Mouse (Mus musculus) gastrocnemius, postnatal 36 days (tissue): ENCODE results near the gene Ano6. TPM values are rescaled to one million over a fixed set of nuclear protein-coding genes. Genes with fewer than 3 reads are reported as not detected.
A peak's percentile ranks its signal among the peaks of the same experiment; 100 is the strongest.

Experiments
- DNase-seq, 2 experiments: peaks; one replicate each; pipeline ENCODE4 v3.0.0; 2022
- intact Hi-C: fragments of 180-260 bp; cut with DNase I; formaldehyde crosslinking; loops from one replicate; pipeline ENCODE4 v1.15.1; 2025
- total RNA-seq, 2 experiments: library from RNA; stranded (reverse); gene quantifications; 2 replicates each; pipeline ENCODE4 v1.2.3; 2021

Gene Ano6
- total RNA-seq, 2 experiments from 2014 or later, result 36.1 to 37.1 TPM

DNA sequence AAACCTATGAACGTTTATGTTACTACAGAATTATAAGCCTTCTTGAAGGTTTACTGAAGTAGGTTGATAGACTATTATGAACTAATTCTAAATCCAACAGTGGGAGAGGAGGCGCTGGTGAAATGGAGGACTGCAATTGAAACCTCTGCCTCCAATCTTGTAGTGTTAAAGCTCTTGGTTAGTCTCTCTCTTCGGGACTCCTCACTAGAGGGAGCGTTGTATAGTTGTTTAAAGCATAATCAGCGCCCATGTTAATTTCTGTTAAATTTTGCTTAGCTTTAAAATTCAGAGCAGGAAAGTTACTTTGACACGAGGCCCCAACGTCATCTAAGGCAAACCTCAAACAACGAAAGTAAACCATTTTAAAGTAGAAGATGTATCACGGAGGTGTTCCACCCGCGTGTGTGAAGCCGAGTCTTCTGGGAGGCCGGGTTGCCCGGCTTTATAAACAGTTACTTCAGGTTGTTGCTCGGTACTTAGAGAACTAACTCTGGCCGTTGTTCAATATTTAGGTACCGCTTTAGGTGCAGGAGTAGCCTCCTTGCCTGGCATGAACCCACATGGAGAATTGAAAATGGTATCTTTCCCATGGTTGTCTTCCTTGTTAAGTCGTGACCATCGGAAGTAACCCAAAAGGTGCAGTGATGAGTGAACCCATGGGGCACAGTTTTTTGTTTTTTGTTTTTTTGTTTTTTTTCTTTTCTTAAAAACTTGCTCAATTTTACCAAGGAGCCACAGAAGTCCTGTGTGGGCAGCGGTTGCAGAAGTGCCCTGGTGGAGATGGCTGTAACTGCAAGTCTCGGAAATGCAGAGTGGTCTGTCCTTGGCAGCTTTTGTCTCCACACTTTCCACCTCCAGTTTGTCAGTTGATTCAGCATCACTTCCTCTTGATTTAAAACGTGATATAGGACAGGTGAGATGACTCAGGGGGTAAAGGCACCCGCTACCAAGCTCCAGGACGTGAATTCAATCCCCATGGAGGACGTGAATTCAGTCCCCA is 1.9 kb downstream of the Ano6 start:
- no peak for DNase-seq
- intact Hi-C loops, result loop anchor here (5.0 kb wide), 2 partner anchors 45 to 115 kb away; no protein-coding TSS in a partner anchor

DNA sequence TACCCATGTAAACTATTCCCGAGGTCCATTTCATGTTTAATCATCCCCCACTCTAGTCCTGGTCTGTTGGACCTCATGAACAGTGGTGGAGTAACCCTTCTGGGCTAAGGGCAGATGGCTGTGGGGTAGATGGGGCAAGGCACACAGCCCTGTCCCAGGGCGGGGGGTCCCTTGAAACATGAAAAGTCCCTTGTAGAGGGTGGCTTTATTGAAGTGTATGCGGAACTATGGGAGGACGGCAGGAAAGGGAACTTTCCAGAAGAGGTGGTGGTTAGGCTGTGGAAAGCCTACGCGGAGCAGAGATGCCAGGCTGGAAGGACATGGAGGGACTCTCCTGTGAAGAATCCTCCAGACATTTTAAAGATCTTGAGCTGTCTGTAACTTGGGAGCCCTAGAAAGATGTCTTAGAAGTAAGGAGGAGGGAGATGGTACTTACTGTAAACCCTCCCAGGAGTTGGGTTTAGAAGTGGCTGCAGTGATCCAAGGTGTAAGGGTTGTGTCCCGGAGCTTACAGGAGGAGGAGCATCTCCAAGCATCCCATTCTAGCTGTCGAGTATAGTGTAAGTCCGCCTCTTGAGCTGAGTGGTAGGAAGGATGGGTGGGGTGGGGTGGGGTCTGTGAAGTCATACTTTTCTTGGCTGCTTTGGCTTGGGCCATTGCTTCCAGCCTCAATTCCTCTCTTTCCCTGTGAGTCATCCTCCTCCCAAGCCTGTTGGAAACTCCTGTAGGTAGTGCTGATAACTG is 3.3 kb downstream of the Ano6 start:
- no peak for DNase-seq

DNA sequence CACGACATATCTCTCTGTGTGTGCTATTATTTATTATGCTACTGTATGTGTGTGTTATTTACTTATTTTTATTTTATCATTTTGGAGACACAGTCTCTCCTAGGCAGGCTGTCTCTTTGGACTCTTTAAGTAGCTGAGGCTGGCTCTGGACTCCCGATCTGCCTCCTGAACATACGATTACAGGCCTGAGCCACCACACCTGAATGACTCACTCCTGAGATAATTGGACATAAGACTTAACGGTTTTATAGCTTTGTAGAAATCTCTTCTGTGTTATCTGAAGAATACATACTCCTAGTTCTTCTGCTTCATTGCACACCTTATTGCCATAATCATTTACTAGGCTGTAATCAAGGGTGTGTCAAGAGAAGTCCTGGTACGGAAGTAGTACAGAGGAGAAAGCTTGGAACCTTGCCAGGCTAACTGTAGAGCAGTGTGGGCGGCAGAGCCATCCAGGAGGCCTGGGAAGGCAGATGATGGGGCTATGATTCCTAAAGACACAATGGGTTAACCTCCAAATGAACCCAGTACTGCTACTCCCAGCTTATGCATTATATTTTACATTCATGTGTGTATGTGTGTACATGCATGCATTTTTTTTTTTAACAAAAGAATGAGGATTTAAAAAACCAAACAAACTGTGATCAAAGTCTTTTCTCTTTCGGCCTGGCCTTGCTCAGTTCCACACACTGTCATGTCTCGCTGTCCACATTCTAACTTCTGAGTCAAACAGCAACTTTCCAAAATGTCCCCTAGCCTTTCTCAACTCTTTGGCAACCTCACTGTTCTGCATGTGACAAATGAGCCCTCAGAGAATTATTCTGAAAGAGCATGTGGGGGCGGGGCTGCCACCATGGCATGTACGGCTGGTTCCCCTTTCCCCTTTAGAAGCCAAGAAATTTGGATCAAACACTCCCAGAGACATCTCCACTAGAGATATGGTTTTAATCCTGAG is 4.2 kb downstream of the Ano6 start:
- no peak for DNase-seq
- intact Hi-C loops, result loop anchor here (5.0 kb wide), 2 partner anchors 42 to 112 kb away; no protein-coding TSS in a partner anchor

More for the DNA sequence above, 3.3 kb downstream of the Ano6 start:
- intact Hi-C loops, result loop anchor here (5.0 kb wide), 2 partner anchors 43 to 113 kb away; no protein-coding TSS in a partner anchor

DNA sequence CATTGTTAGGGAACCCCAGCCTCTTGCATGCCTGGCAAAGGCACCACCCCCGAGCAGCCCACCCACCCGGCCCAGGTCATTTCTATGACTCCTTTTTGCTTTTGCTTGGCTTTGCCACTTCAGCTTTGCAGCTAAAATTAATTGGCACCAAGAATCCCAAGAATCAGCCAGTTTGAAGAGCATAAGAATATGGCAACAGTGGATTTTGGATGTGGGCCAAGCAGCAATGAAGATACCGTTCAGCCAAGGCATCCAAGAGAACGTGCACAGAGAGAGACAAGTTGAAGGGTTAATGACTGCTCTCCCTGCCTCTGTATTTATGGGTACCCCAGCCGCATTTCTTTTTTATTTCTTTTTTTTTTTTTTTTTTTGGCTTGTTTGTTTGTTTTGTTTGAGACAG is 5.4 kb downstream of the Ano6 start:
- intact Hi-C loops, result no loop called here
- no peak for DNase-seq

DNA sequence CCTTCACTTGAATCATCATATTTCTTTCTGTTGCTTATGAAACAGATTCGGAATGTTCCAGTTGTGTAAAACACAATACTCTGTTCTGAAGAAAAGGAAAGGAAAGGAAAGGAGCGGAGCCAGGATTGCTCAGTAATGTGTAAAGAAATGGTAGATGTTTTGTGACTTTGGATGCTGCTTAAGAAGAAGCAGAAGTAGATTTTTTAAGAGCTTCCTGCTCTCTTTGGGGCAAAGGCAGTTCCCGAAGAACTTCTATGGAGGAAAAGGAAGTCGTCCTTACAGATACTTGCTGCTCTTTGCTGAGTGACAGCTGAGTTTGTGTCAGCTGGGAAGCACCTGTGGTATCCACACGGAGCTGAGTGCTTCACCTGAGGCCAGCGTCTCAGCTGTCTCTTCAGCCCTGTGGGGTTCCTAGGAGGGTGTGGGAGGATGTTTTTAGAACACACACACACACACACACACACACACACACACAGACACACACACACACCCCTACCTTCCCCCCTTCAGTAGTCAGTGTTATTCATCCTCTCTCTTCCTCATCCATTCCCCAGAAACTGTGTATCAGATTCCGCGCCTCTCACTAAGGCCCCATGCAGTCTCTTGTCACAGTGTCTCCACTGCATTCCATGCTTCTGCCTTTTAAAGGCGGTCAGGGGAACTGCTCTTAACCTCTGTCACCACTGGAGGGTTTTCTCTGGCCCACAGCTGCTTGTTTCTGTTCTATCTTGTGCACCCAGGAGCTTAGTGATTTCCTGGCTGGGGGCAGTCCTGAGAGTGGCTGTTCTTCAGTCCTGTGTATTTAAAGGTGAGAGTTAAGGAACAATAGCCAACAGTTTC is 6.7 kb downstream of the Ano6 start:
- DNase-seq, result no peak
- intact Hi-C loops, result no loop called here

DNA sequence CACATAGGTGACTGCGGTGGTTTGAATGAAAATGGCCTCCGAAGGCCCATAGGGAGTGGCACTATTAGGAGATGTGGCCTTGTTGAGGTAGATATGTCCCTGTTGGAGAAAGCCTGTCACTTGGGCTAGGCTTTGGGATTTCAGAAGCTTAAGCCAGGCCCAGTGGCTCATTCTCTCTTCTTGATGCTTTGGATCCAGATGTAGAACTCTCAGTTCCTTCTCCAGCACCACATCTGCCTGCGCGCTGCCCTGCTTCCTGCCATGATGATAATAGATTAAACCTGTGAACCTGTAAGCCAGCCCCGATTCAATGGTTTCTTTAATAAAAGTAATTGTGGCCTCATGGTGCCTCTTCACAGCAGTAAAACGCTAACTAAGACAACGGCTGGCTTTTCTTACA is 7.6 kb downstream of the Ano6 start:
- intact Hi-C loops, result no loop called here
- no peak for DNase-seq

DNA sequence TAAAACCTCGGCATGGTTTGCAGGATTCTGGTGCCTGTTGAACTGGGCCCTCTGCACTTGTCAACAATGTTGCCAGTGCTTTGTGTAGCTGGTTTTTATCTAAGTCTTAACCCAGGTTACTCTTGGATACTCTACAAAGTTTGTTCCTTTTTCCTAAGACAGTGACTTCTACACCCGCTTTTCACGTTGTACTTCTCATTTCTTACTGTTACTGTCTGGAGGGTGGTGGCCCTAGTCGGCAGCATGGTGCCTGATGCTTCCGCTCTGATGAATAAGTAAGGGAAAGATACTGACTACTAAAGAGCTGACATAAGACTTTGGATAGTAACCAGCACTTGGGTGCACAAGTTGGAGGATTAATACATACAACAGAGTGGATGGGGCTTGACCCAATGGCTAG is 9.0 kb downstream of the Ano6 start:
- no peak for DNase-seq
- intact Hi-C loops, result no loop called here

DNA sequence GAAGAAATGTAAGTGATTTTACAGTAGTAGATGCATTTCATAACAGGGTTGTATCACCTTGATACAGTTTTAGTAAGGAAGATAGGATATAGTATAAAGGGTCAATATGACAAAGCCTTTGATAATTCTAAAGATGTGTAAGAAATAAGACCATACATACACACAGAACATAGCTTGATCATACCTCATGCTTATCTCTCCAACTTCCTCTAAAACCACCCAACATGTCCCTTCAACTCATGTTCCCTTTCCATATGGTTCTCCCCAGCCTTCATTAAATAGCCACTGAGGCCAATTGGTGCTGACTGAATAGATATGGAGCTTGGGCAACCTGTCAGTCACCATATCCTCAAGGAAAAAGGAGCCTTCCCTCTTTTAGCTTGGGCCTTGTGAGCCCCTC is 9.4 kb downstream of the Ano6 start:
- no peak for DNase-seq
- intact Hi-C loops, result no loop called here

DNA sequence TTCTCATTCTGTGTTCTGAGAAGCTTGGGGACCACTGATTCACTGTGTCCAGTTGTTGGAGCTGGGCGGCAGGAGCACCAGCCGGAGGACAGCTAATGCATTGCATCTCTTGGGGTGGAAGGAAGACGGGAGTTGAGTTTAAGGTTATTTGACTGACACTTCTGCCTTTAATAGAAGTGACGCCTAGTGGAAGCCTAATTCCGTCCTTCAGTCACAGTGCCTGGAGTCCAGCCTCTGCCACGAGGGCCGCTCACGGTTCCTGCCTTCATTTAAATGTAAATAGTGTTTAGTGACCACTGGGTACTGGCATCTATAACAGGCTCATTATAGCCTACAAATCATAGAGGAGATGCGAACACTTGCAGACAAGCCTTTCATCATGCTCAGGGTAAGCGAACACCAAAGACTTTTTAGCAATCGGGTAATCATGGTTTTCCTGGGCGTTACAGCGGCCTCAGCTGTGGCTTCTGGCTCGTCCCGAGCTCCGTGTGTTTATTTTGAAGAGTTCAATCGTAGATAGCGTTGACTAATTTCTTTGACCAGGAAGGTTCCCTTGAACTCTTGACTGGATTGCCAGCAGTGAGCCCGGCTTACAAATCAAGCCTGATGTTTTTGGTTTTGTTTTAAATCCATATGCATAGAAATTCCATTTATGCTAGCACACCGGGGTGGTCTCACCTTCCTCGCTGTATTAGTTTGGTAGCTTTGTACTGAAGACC is 10.8 kb downstream of the Ano6 start:
- no peak for DNase-seq
- intact Hi-C loops, result no loop called here

DNA sequence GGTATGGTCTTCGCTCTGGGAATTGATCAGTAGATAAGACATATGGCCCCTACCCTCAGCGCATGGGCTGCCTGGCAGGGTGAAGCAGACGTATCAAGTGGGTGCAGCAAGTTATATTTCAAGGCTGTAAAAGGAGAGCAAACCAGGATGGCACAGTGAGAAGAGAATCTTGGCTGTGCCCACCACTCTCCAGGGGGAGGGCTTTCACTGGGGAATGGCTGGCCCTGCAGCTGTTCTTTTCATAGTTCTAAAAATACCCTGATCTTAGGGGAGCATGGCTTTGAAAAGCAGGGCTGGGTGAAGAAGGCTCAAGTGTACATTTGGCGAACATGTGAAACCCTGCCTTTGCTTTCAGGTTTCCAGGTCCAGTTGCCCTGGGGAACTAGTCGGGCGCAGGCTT is 11.5 kb downstream of the Ano6 start:
- peak in 1 of 2 experiments; percentile 28 for DNase-seq

DNA sequence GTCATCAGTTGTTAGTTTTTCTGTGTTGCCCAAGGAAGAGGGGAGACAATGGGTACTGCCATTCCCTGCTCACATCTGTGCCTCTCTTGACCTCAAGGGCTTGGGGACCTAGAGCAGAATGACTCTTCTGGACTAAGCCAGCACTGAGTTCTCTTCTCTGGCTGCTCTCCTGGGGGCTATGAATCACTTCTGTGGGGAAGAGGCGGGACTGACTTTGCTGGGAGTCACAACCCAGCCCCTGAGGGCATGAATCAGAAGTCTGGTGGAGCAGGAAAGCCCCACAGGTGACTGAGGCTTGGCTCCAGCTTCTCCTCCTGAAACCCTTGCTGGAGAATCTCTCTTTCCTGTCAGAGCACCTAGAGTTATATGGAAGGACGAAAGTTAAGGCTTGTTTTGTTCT is 12.1 kb downstream of the Ano6 start:
- intact Hi-C loops, result no loop called here
- DNase-seq, result peak; percentile 35 to 42

More for the DNA sequence above, 11.5 kb downstream of the Ano6 start:
- intact Hi-C loops, result no loop called here

DNA sequence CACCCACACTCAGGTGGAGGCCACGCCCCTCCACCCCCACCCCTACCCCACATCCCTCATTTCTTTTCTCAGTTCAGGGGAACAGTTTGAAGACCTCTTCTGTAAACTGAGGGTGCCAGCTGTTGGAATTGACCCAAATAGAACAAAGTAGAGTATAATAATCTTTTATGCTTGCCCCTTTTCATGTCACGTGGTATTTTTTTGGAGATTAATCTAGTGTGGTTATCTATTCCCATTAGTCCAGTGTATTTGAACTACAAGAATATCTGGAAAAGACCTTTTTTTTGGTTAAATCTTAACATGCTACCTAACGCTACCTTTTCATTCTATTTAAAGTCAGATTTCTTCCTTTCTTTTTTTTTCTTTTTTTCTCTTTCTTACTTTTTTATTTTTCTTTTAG is 12.8 kb downstream of the Ano6 start:
- no peak for DNase-seq
- intact Hi-C loops, result no loop called here

DNA sequence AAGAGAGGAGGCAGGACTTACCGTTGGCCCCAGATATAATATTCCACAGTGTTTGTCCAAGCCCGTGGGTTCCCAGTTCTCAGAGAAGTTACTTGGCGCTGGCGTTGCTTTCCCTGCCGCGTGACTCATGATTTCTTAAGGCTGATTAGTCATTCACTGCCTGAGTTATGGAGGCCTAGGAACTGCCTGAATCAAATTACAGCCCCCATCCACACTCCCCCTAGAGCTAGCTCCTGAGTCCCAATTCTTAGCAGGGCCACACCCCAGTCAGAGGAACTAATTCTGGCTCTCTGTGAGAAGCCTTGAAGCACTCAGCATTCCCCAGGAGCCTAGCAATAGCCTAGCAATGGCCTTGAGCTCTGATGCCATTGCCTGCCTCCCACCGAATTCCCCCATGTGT is 13.6 kb downstream of the Ano6 start:
- peak; percentile 73 to 76 for DNase-seq

DNA sequence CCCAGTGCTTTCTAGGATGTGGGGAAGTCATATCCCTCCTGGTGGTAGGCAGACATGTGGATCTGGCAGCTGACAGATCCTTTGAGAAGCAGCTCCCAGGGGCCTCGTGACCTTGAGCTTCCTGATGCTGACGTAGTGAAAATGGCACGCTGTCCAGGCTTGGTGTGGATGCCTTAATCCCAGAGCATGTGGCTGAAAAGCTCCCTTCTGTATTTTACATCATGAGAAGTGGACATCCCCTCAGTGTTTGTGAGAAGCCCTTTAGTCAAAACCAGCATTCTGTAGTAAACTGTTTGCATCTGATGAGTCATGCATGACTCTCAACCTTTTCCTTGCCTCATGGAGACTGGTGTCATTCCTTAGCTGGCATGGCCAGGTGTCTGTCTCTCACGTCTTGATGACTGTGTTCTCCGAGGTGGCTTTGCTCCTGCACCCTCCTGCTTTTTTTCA is 14.4 kb downstream of the Ano6 start:
- peak in 1 of 2 experiments; percentile 38 for DNase-seq
- intact Hi-C loops, result no loop called here

More for the DNA sequence above, 13.6 kb downstream of the Ano6 start:
- intact Hi-C loops, result no loop called here

DNA sequence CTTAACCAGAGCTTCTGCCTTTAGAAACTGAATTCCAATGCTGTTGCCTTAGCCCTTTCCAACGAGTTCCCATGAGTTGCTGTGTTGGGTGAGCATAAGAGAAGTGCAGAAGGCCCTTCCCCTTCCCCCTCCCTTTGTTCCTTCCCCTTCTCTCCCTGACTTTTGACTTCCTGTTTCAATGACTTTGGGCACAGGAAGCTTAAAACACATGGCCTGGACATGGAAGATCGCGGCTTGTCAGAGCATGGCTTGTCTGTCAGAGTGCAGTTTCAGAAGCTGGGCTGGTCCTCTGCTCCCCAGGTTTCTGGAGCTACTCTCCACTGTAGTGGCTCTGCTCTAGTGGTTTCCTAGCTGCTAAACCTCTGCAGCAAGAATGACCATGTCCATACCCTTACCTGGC is 17.3 kb downstream of the Ano6 start:
- intact Hi-C loops, result no loop called here
- no peak for DNase-seq

DNA sequence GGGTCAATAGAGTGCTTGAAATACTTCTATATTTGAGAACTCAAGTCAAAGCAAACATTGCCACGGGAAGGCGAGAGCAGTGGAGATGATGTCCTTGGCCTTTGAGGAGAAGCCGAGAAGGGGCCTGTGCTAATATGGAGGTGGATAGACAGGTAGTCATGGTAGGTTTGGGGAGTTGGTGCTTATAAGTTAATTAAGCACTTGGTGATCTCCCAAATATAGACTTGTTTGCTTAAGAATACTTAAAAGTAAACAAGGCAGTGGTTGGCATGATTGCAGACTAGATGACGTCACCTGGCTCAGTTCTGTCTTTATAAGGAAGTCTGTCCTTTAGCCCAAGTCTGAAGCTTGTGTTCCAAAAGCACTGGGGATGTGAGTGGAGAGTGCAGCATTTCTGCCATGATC is 19.7 kb downstream of the Ano6 start:
- no peak for DNase-seq
- intact Hi-C loops, result no loop called here

DNA sequence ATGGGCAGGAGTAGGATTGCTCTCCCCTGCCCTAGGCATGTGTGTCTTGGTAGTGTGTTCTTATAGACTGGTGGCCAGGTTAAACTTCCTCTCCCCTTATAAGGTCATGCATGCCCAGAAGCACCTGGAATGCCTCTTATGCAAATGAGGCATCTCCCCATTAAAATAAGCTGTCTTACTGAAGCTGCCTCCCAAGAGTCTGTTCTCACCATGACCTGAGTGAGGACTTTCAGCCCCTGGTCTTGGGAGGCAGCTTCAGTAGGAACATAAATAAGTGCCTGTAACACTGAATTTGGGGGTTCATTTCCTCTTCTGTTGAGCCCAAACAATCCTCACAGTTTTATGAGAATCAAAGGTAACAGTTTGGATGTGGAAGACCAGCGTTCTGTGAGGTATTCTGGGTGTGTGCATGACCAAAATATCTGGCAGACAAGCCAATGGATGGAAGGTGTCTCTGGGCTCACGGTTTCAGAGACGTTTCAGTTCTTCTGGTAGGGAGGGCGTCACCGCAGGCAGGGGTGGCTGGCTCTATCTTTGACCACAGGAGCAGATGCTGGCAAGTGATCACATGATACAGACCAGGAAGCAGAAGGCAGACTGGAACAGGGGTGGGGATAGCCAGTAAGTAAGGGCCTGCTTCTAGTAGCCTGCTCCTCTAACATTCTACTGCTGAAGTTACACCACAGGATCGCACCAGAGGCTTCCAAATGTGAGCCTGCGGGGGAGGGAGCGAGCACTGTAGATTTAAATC is 22.4 kb downstream of the Ano6 start:
- DNase-seq, result no peak
- intact Hi-C loops, result no loop called here

DNA sequence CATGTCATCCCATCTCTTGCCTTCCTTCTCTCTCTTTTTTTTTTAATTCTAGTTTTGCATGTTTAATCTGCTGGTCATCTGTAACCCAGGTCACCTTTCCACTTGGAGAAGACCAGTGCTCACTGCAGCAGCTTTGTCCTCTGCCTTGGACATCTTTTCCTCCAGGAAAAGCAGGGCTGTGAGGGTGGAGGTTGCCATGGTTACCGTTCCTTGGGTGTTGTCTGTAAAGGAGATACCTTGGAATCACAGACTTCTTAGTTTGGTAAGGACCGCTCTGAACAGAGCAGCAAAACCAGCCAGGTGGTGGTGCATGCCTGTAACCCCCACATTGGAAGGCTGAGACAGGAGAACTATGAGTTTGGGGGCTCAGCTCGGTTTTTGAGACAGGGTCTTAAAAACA is 26.9 kb downstream of the Ano6 start:
- no peak for DNase-seq
- intact Hi-C loops, result no loop called here
